Mouse (Mus musculus): ENCODE data around the gene Apoh. TPM values are rescaled to one million over a fixed set of nuclear protein-coding genes. Genes with fewer than 3 reads are reported as not detected.
A peak's percentile ranks its signal among the peaks of the same experiment; 100 is the strongest.

Gene Apoh
- polyA plus RNA-seq, 1 experiment from 2014 or later: 5.3 TPM

GRCm38 (mm10) chr11:108363991-108364390 lies 20.8 kb downstream of the Apoh start:
- no peak overlapping the region for H3K4me3 ChIP-seq (replicated peaks)
- no peak for ATAC-seq
- WGBS: 51% methylated on average over 4 of the region's 4 CpGs
- no peaks in the 10 kb centered on the region for H3K27me3 ChIP-seq (replicated peaks)
- H3K4me2 ChIP-seq (replicated peaks): no peak overlapping the region
- no peak overlapping the region for H3K27ac ChIP-seq
- no peaks in the 10 kb centered on the region for H3K36me3 ChIP-seq
- H3K4me1 ChIP-seq (replicated peaks): peaks cover 15% of the 10 kb centered on the region
- no peak overlapping the region for H3K9ac ChIP-seq
- no peaks in the 10 kb centered on the region for H3K9me3 ChIP-seq

DNA sequence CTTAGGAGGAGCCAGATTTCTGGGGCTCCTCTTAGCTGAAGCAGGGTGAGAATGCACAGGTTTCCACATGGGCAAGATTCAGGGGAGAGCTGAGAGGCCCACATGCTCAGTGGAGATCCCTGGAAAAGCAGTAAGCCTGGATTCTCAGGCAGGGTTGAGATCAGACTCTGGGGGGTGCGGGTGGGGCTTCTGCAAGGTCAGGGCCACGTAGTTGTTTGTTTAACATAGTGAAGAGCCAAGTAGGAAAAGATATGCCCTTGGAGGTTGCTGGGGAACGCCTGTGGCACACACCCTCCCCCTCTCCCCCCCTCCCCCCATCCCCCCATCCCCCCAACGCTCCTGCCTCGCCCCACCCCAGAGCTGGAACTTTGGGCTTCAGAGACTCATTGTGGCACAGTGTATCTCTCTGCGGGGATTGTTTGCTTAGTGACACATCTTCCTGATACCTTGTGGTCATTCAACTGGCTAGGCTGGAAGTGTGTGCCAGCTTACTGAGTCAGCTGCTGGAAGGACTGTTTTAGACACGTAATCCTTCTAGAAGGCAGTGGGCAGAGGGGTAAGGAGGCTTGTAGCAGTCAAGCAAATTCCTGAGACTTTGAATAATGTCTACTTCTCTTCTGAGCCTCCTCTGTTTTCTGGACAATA lies 21.9 kb downstream of the Apoh start:
- Histone ChIP-seq H3K4me3 (replicated peaks) (no peak overlapping the region), H3K27me3 (replicated peaks) (no peaks in the 10 kb centered on the region), H3K9me3 (no peaks in the 10 kb centered on the region), H3K4me1 (replicated peaks) (peaks cover 15% of the 10 kb centered on the region), H3K36me3 (no peaks in the 10 kb centered on the region), H3K4me2 (replicated peaks) (no peak overlapping the region), H3K9ac (no peak overlapping the region), H3K27ac (peak overlapping the region; percentile 32; the same call in 1 of the 2 replicates)
- peak; percentile 93 for ATAC-seq
- 36% methylated on average over 7 of the region's 7 CpGs for WGBS

DNA sequence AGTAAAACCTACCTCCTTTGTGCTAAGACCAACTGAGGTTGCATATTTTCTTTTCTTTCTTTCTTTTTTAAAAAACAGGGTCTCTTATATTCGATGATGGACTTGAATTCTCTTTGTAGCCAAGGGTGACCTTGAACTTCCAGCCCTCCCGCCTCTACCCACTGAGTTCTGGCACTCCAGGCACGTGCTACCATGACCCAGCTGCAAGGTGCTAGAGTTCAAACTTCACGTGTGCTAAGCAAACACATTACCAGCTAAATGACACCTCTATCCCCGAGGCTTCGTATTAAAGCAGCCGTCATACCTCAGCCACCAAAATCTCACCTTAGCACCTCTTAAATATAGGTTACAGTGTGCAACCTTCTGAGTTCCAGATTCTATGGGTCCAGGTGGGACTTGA lies 22.4 kb downstream of the Apoh start:
- Histone ChIP-seq H3K36me3 (no peaks in the 10 kb centered on the region), H3K27me3 (replicated peaks) (no peaks in the 10 kb centered on the region), H3K27ac (no peak overlapping the region), H3K9ac (no peak overlapping the region), H3K4me2 (replicated peaks) (no peak overlapping the region), H3K9me3 (no peaks in the 10 kb centered on the region), H3K4me1 (replicated peaks) (peaks cover 15% of the 10 kb centered on the region), H3K4me3 (replicated peaks) (no peak overlapping the region)
- peak; percentile 77 for ATAC-seq
- WGBS: 49% methylated on average over 7 of the region's 7 CpGs

DNA sequence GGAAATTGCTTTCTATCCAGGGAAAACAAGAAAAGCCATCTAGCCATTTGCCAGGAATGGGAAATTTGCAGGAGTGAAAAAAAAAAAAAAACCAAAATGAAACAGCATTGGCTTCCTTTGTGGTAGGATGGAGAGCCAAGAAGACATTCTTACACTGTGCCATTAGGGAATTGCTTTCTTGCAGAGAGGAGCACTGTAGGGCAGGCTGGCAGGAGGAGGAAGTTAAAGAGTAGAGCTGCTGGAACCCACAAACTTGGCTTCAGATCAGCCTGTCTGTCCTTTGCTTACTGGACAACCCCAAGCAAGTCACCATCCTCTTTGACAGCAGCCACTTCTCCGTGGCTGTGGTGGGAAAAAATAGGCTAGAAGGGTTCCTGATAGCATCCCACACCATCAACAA lies 23.9 kb downstream of the Apoh start:
- no peak for ATAC-seq
- no peak overlapping the region for H3K4me2 ChIP-seq (replicated peaks)
- no peak overlapping the region for H3K4me3 ChIP-seq (replicated peaks)
- H3K9me3 ChIP-seq: no peaks in the 10 kb centered on the region
- no peak overlapping the region for H3K27ac ChIP-seq
- 59% methylated on average over 1 of the region's 1 CpGs for WGBS
- no peak overlapping the region for H3K9ac ChIP-seq
- H3K36me3 ChIP-seq: no peaks in the 10 kb centered on the region
- H3K4me1 ChIP-seq (replicated peaks): peaks cover 15% of the 10 kb centered on the region
- no peaks in the 10 kb centered on the region for H3K27me3 ChIP-seq (replicated peaks)

DNA sequence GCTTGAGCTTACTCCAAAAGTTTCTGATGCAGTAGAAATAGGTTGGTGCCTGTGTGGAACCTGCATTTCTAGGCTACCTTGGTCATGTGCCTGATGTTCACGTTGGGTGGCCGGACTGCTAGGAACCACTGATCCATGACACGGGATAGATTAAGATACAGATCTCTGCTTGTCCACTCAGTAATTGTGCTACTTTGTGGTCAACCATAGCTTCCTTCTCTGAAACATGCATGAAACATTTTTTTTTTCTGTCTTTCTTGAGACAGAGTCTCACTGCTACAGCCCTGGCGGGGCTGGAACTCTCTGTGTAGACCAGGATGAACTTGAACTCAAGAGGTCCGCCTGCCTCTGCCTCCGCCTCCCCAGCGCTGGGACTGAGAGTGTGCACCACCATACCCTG lies 33.7 kb downstream of the Apoh start:
- H3K4me2 ChIP-seq (replicated peaks): no peak overlapping the region
- WGBS: 94% methylated on average over 7 of the region's 7 CpGs
- H3K9me3 ChIP-seq: no peaks in the 10 kb centered on the region
- no peak overlapping the region for H3K4me3 ChIP-seq (replicated peaks)
- no peak for ATAC-seq
- no peak overlapping the region for H3K9ac ChIP-seq
- H3K36me3 ChIP-seq: no peaks in the 10 kb centered on the region
- H3K27me3 ChIP-seq (replicated peaks): no peaks in the 10 kb centered on the region
- H3K4me1 ChIP-seq (replicated peaks): no peaks in the 10 kb centered on the region
- no peak overlapping the region for H3K27ac ChIP-seq

- no peak overlapping the region for H3K9ac ChIP-seq
- H3K27ac ChIP-seq: no peak overlapping the region
- H3K4me1 ChIP-seq (replicated peaks): no peaks in the 10 kb centered on the region
- no peaks in the 10 kb centered on the region for H3K27me3 ChIP-seq (replicated peaks)
- no peaks in the 10 kb centered on the region for H3K9me3 ChIP-seq
- no peaks in the 10 kb centered on the region for H3K36me3 ChIP-seq
- no peak overlapping the region for H3K4me3 ChIP-seq (replicated peaks)
- WGBS: 36% methylated on average over 19 of the region's 19 CpGs
- peak; percentile 93 for ATAC-seq
- H3K4me2 ChIP-seq (replicated peaks): no peak overlapping the region
These were observed 34.7 kb downstream of the Apoh start for GRCm38 (mm10) chr11:108377680-108378362.

DNA sequence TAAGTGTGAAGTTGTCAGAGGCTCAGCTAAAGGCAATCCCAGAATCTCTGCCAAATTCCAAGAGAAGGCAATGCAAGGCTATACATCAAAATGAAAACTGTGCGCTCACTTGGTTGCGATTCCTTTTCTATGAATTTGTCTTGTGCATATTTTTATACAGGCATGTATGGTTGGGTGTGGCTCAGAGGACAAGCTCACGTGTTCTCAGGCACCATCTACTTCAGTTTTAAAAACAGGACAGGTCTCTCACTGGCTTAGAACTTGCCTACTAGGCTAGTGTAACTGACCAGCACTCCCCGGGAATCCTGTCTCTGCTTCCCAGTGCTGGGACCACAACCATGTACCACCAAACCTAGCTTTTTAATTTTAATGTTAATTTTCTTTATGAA lies 35.2 kb downstream of the Apoh start:
- Histone ChIP-seq H3K4me3 (replicated peaks) (no peak overlapping the region), H3K27me3 (replicated peaks) (no peaks in the 10 kb centered on the region), H3K4me1 (replicated peaks) (no peaks in the 10 kb centered on the region), H3K9me3 (no peaks in the 10 kb centered on the region), H3K4me2 (replicated peaks) (no peak overlapping the region), H3K27ac (no peak overlapping the region), H3K36me3 (no peaks in the 10 kb centered on the region), H3K9ac (no peak overlapping the region)
- 69% methylated on average over 4 of the region's 4 CpGs for WGBS
- peak; percentile 53 for ATAC-seq

DNA sequence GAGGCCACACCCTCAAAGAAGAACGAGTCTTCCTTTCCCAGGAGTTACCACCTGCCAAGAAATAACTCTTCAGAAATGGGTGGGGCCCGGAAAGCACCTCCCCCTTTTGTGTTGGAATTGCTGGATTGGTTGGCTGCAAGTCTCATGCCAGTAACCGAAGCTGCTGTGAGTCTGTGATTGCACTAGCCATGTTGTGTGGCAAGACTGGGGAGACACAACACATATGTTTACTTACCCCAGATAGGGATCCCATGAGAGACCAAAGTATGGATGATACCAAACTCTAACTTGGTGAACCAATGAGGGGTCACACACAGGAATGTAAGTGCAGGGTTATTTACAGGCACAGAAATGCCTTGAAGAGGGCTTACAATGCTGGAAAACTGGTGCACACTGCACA lies 39.5 kb downstream of the Apoh start:
- Histone ChIP-seq H3K4me3 (replicated peaks) (no peak overlapping the region), H3K4me2 (replicated peaks) (no peak overlapping the region), H3K4me1 (replicated peaks) (no peaks in the 10 kb centered on the region), H3K27ac (no peak overlapping the region), H3K9ac (no peak overlapping the region), H3K36me3 (no peaks in the 10 kb centered on the region), H3K9me3 (no peaks in the 10 kb centered on the region), H3K27me3 (replicated peaks) (no peaks in the 10 kb centered on the region)
- 77% methylated on average over 3 of the region's 3 CpGs for WGBS
- no peak for ATAC-seq

DNA sequence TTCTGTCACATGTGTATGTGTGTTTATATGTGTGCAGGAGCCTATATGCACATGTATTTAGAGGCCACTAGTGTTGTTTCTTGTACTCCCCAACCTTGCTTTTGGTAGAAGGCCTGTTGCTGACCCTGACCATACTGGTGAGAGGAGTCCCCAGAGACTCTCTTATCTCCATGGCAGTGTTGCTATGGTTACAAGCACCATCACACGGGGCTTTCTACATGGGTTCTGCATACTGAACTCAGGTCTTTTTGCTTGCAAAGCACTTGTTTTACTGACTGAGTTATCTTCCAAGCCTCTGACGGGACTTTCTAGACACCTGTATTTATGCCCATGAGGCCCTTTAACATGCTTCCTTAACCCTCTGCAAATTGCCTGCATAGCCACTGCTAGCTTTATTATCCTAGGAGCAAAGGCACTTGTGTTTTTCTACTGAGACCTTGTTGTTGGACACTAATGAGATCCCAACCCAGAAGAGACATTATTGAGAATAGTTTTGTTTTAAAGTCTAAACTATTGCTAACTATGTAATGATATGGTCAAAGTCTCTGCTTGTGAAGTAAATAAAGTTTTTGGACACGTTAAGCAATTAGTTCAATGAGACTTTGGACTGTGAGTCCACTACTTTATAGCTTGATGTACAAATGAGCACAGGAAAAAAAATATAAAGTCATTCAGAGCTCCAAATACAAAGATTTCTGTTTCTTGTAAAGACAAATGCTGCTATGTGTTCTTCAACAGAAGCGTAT lies 41.9 kb downstream of the Apoh start:
- no peaks in the 10 kb centered on the region for H3K4me1 ChIP-seq (replicated peaks)
- peak; percentile 36; the same call in 1 of the 2 replicates for ATAC-seq

DNA sequence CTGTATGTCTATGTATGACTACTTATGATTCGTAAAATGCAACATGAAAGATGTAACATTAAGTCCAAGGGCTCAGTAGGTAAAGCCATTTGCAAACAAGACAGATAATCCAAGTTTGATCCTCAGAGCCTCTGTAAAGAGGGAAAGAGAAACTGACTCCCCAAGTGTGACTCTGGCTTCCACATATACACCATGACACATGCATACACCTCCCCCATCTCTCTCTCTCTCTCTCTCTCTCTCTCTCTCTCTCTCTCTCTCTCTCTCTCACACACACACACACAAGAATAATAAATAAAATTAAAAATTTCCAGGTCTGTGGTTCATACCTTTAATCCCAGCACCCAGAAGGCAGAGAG lies 42.5 kb downstream of the Apoh start:
- Histone ChIP-seq H3K27me3 (replicated peaks) (no peaks in the 10 kb centered on the region), H3K4me3 (replicated peaks) (no peak overlapping the region), H3K27ac (no peak overlapping the region), H3K9ac (no peak overlapping the region), H3K4me2 (replicated peaks) (no peak overlapping the region), H3K36me3 (no peaks in the 10 kb centered on the region), H3K4me1 (replicated peaks) (no peaks in the 10 kb centered on the region), H3K9me3 (no peaks in the 10 kb centered on the region)
- 0 out of 2 replicates have a peak, but pooled peaks have one; percentile 20 for ATAC-seq
- WGBS: 77% methylated on average over 1 of the region's 1 CpGs

More for the DNA sequence above, 41.9 kb downstream of the Apoh start:
- Histone ChIP-seq H3K27ac (no peak overlapping the region), H3K36me3 (no peaks in the 10 kb centered on the region), H3K4me2 (replicated peaks) (no peak overlapping the region), H3K9ac (no peak overlapping the region), H3K4me3 (replicated peaks) (no peak overlapping the region), H3K9me3 (no peaks in the 10 kb centered on the region), H3K27me3 (replicated peaks) (no peaks in the 10 kb centered on the region)
- 47% methylated on average over 4 of the region's 4 CpGs for WGBS

DNA sequence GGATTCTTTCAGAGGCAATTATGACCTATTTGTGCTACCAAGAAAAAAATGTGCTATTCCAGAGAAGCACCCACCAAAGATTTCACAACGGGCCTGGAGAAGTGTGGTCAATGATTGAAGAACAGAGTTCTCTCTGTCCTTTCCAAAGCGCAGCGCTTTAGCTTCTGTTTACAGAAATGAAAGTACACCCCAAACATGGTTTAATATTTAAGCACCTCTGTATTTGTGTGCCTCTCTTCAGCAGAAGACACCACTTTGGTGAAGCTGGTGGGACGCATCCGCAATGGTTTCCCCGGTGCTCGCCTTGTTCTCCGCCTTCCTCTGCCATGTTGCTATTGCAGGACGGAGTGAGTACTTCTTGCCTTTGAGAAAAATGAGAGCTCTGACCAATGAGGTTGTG lies 51.9 kb downstream of the Apoh start:
- no peaks in the 10 kb centered on the region for H3K9me3 ChIP-seq
- no peak overlapping the region for H3K9ac ChIP-seq
- H3K4me1 ChIP-seq (replicated peaks): no peaks in the 10 kb centered on the region
- ATAC-seq: no peak
- H3K27me3 ChIP-seq (replicated peaks): no peaks in the 10 kb centered on the region
- no peaks in the 10 kb centered on the region for H3K36me3 ChIP-seq
- H3K4me3 ChIP-seq (replicated peaks): no peak overlapping the region
- H3K27ac ChIP-seq: no peak overlapping the region
- no peak overlapping the region for H3K4me2 ChIP-seq (replicated peaks)
- 91% methylated on average over 9 of the region's 9 CpGs for WGBS

- H3K4me2 ChIP-seq (replicated peaks): no peak overlapping the region
- ATAC-seq: no peak
- 70% methylated on average over 7 of the region's 7 CpGs for WGBS
These were observed 53.1 kb downstream of the Apoh start for GRCm38 (mm10) chr11:108396076-108396829.

More at GRCm38 (mm10) chr11:108396076-108396829, 53.1 kb downstream of the Apoh start:
- Histone ChIP-seq H3K27ac (no peak overlapping the region), H3K4me1 (replicated peaks) (no peaks in the 10 kb centered on the region), H3K27me3 (replicated peaks) (no peaks in the 10 kb centered on the region), H3K9me3 (no peaks in the 10 kb centered on the region), H3K4me3 (replicated peaks) (no peak overlapping the region), H3K9ac (no peak overlapping the region), H3K36me3 (no peaks in the 10 kb centered on the region)

All from intestine, embryonic 15.5 days (tissue).